Comparison of ENCODE assay signal across 13 mouse cellular contexts in genomic region chr11:115898446-115898845, GRCm38 (mm10). TPM values are rescaled to one million over a fixed set of nuclear protein-coding genes. Genes with fewer than 3 reads are reported as not detected.
DNase-seq lines count a peak whose midpoint lies in the region; ATAC-seq and TF ChIP-seq lines count a peak whose summit lies in the region.
"Had no signal": no experiment of that assay in that cellular context is flagged by ENCODE, and none has a peak within 500 bp of the region (broad histone marks: within the 10 kb centered on the region; RNA-seq: fewer than 3 reads in every experiment).

No protein-coding gene starts in this region.

- H3K27ac ChIP-seq in hindbrain, postnatal 0 days = no peak overlapping the region
- no peak overlapping the region for H3K27ac ChIP-seq in hindbrain, embryonic 16.5 days (ENCODE audit: low read depth, low read length)
- H3K27ac ChIP-seq in CH12.LX (ENCODE audit: insufficient read depth, low read depth) = no peak overlapping the region
- peak overlapping the region; percentile 30 for H3K27ac ChIP-seq in limb, embryonic 15.5 days

- H3K27me3 ChIP-seq in hindbrain, postnatal 0 days (ENCODE audit: insufficient read depth, low read length) = no peaks in the 10 kb centered on the region
- no peaks in the 10 kb centered on the region for H3K27me3 ChIP-seq in hindbrain, embryonic 16.5 days (replicated peaks; ENCODE audit: control insufficient read depth, insufficient read depth, low read length)
- no peaks in the 10 kb centered on the region for H3K27me3 ChIP-seq in CH12.LX (replicated peaks)
- H3K27me3 ChIP-seq in limb, embryonic 15.5 days = no peaks in the 10 kb centered on the region

- H3K79me2 ChIP-seq in CH12.LX (replicated peaks; ENCODE audit: control insufficient read depth, extremely low read depth, insufficient read depth, poor library complexity, severe bottlenecking) = no peaks in the 10 kb centered on the region

- H3K4me1 ChIP-seq in hindbrain, postnatal 0 days (ENCODE audit: insufficient read depth, low read length) = no peaks in the 10 kb centered on the region
- peaks cover 4% of the 10 kb centered on the region; the same call in 1 of the 2 replicates for H3K4me1 ChIP-seq in hindbrain, embryonic 16.5 days (ENCODE audit: control insufficient read depth, insufficient read depth, low read depth, low read length)
- peaks cover 9 to 60% of the 10 kb centered on the region in 2 experiments; a peak in 3 of 4 replicates for H3K4me1 ChIP-seq in CH12.LX (ENCODE audit: control insufficient read depth in 1 of 2, insufficient read depth in 2 of 2)
- peaks cover 42% of the 10 kb centered on the region for H3K4me1 ChIP-seq in limb, embryonic 15.5 days

- 91% methylated on average over 7 of the region's 7 CpGs for WGBS in hindbrain, postnatal 0 days
- WGBS in hindbrain, embryonic 16.5 days = 86% methylated on average over 7 of the region's 7 CpGs
- WGBS in limb, embryonic 15.5 days = 71% methylated on average over 7 of the region's 7 CpGs

- no peak overlapping the region for H3K4me2 ChIP-seq in hindbrain, postnatal 0 days (ENCODE audit: low read depth, low read length)
- H3K4me2 ChIP-seq in hindbrain, embryonic 16.5 days (ENCODE audit: low read length) = no peak overlapping the region
- no peak overlapping the region for H3K4me2 ChIP-seq in CH12.LX (ENCODE audit: insufficient read depth, low read depth, poor library complexity, severe bottlenecking)
- H3K4me2 ChIP-seq in limb, embryonic 15.5 days = no peak overlapping the region

- H3K9ac ChIP-seq in hindbrain, postnatal 0 days (replicated peaks; ENCODE audit: low read length) = no peak overlapping the region
- H3K9ac ChIP-seq in hindbrain, embryonic 16.5 days (ENCODE audit: low read depth, low read length) = no peak overlapping the region
- no peak overlapping the region for H3K9ac ChIP-seq in CH12.LX (ENCODE audit: insufficient read depth, low read depth)
- H3K9ac ChIP-seq in limb, embryonic 15.5 days = no peak overlapping the region

- dilution Hi-C loops in CH12.LX (cut with MboI; ENCODE audit: extremely low pct_ligation_motif_present, extremely low pct_unique_long_range_greater_than_20kb, low sequenced_read_pairs) = no loop called here

- H3K9me3 ChIP-seq in hindbrain, postnatal 0 days (ENCODE audit: low read length) = no peaks in the 10 kb centered on the region
- no peaks in the 10 kb centered on the region for H3K9me3 ChIP-seq in hindbrain, embryonic 16.5 days (ENCODE audit: control insufficient read depth, low read length)
- no peaks in the 10 kb centered on the region for H3K9me3 ChIP-seq in CH12.LX (replicated peaks; ENCODE audit: low read length)
- H3K9me3 ChIP-seq in limb, embryonic 15.5 days = no peaks in the 10 kb centered on the region

- intact Hi-C loops in left cerebral cortex, postnatal 14 days (cut with DNase I) = no loop called here

- peak; percentile 8; the same call in 1 of the 2 replicates for ATAC-seq in hindbrain, postnatal 0 days
- no peak for ATAC-seq in hindbrain, embryonic 16.5 days
- no peak for ATAC-seq in limb, embryonic 15.5 days (ENCODE audit: insufficient number of reproducible peaks, low FRiP score, low TSS enrichment, low read depth)

- TF ChIP-seq EP300 in CH12.LX (IDR thresholded peaks at IDR 0.05; ENCODE audit: low read length) = peak; percentile 44; the same call in 1 of the 2 replicates

- in situ Hi-C loops in CH12.LX (cut with MboI; ENCODE audit: low pct_ligation_motif_present, low pct_unique_long_range_greater_than_20kb, low sequenced_read_pairs) = no loop called here

- H3K4me3 ChIP-seq in hindbrain, postnatal 0 days (ENCODE audit: low read length) = no peak overlapping the region
- no peak overlapping the region for H3K4me3 ChIP-seq in hindbrain, embryonic 16.5 days (ENCODE audit: low read length)
- H3K4me3 ChIP-seq in CH12.LX (replicated peaks in 1 of 3; ENCODE audit: low read depth in 2 of 3, low read length in 2 of 3, poor library complexity in 1 of 3) = no peak overlapping the region
- no peak overlapping the region for H3K4me3 ChIP-seq in limb, embryonic 15.5 days

- no peak for DNase-seq in hindbrain, postnatal 0 days (ENCODE audit: low spot score)
- peak; percentile 71 for DNase-seq in CH12.LX (ENCODE audit: extremely low read depth)
- peak; percentile 92 for DNase-seq in thymus, postnatal 0 days (ENCODE audit: low spot score)
- DNase-seq in left cerebral cortex, postnatal 14 days (ENCODE audit: low spot score in 2 of 2) = no peak
- DNase-seq in spleen, postnatal 36 days (ENCODE audit: low spot score in 2 of 2) = no peak
- no peak for DNase-seq in lung, adult 18-20 months

- no peak for TF ChIP-seq POLR2A in CH12.LX (IDR thresholded peaks at IDR 0.05; ENCODE audit: low read depth, low read length)

- TF ChIP-seq CTCF in hindbrain, postnatal 0 days (IDR thresholded peaks at IDR 0.05; ENCODE audit: low read depth) = no peak
- TF ChIP-seq CTCF in CH12.LX (conservative IDR thresholded peaks at IDR 0.05 in 1 of 2, IDR thresholded peaks at IDR 0.05 in 1 of 2; ENCODE audit: low read depth in 2 of 2, low read length in 2 of 2) = no peak

- peaks cover 13% of the 10 kb centered on the region; the same call in 1 of the 2 replicates for H3K36me3 ChIP-seq in hindbrain, postnatal 0 days (ENCODE audit: insufficient read depth, low read length)
- H3K36me3 ChIP-seq in hindbrain, embryonic 16.5 days (ENCODE audit: control insufficient read depth, insufficient read depth, low read length) = peaks cover 6% of the 10 kb centered on the region; the same call in 1 of the 2 replicates
- H3K36me3 ChIP-seq in CH12.LX (replicated peaks in 1 of 2; ENCODE audit: control insufficient read depth in 1 of 2, insufficient read depth in 1 of 2, low read length in 1 of 2) = peaks cover 41 to 86% of the 10 kb centered on the region in 2 experiments
- peaks cover 34% of the 10 kb centered on the region for H3K36me3 ChIP-seq in limb, embryonic 15.5 days

- TF ChIP-seq RAD21 in CH12.LX (IDR thresholded peaks at IDR 0.05; ENCODE audit: low read depth, low read length) = no peak

TF ChIP-seq in CH12.LX, 34 proteins besides CTCF, POLR2A, EP300 and RAD21 (continues in another document):
- TF ChIP-seq TCF12 (IDR thresholded peaks at IDR 0.05; ENCODE audit: low read depth, low read length) (peak; percentile 43; the same call in 1 of the 2 replicates), ELF1 (IDR thresholded peaks at IDR 0.05; ENCODE audit: low read depth, low read length) (no peak)

RNA-seq across cellular contexts. Expression of gene Smim5, which starts 1.3 kb away (rescaled TPM):
- 2.0 and 2.5 TPM in 2 replicates for total RNA-seq in hindbrain, postnatal 0 days (2014; rRNA removed)
- 2.7 and 3.7 TPM in 2 replicates for polyA plus RNA-seq in hindbrain, postnatal 0 days (2015; fragmentation: Nextera tagmentation; extraction: Ambion mirVana)
- 2.5 and 3.9 TPM in 2 replicates for polyA plus RNA-seq in hindbrain, embryonic 16.5 days (2015; fragmentation: Nextera tagmentation; extraction: Ambion mirVana)
- 0.42 and 0.46 TPM in 2 replicates for total RNA-seq in CH12.LX (2012; rRNA removed)
- 0.98 and 1.6 TPM in 2 replicates for total RNA-seq in CH12.LX (2014; rRNA removed)
- 1.4 and 2.3 TPM in 2 replicates for polyA plus RNA-seq in CH12.LX (2012; ENCODE audit: insufficient read length, low read depth)
- 19.6 and 27.4 TPM in 2 replicates for polyA plus RNA-seq in limb, embryonic 15.5 days (2015; fragmentation: Nextera tagmentation; extraction: Ambion mirVana)
- polyA plus RNA-seq in thymus, postnatal 0 days (2015; fragmentation: Nextera tagmentation; extraction: Ambion mirVana) = 35.4 and 39.8 TPM in 2 replicates
- total RNA-seq in left cerebral cortex, postnatal 14 days (2021) = under 1 TPM in 1 of 2 experiments, not detected in 1; 0.33 TPM
- polyA plus RNA-seq: testis, adult 2 months had no signal

RNA-seq across cellular contexts. Expression of gene Smim6, which starts 13.4 kb away (rescaled TPM):
- not detected in 2 replicates for total RNA-seq in hindbrain, postnatal 0 days (2014; rRNA removed)
- 0.35 and 0.43 TPM in 2 replicates for polyA plus RNA-seq in hindbrain, postnatal 0 days (2015; fragmentation: Nextera tagmentation; extraction: Ambion mirVana)
- 0.49 and 0.58 TPM in 2 replicates for polyA plus RNA-seq in hindbrain, embryonic 16.5 days (2015; fragmentation: Nextera tagmentation; extraction: Ambion mirVana)
- total RNA-seq in CH12.LX (2012; rRNA removed) (0.21 and 0.29 TPM in 2 replicates), CH12.LX (2014; rRNA removed) (not detected in 2 replicates)
- 0.56 and 0.59 TPM in 2 replicates for polyA plus RNA-seq in CH12.LX (2012; ENCODE audit: insufficient read length, low read depth)
- polyA plus RNA-seq in limb, embryonic 15.5 days (2015; fragmentation: Nextera tagmentation; extraction: Ambion mirVana) = 1.0 and 1.7 TPM in 2 replicates
- 3.8 and 4.8 TPM in 2 replicates for polyA plus RNA-seq in thymus, postnatal 0 days (2015; fragmentation: Nextera tagmentation; extraction: Ambion mirVana)
- not detected for total RNA-seq in left cerebral cortex, postnatal 14 days (2021)
- total RNA-seq: adrenal gland, adult 18-20 months; gastrocnemius, adult 18-20 months; layer of hippocampus, postnatal 25 days had no signal
- polyA plus RNA-seq: cortical plate, adult 2 months had no signal

RNA-seq across cellular contexts. Expression of gene Sap30bp, which starts 34.6 kb away (rescaled TPM):
- 46.4 and 52.8 TPM in 2 replicates for total RNA-seq in hindbrain, postnatal 0 days (2014; rRNA removed)
- polyA plus RNA-seq in hindbrain, postnatal 0 days (2015; fragmentation: Nextera tagmentation; extraction: Ambion mirVana) = 39.2 and 42.8 TPM in 2 replicates
- polyA plus RNA-seq in hindbrain, embryonic 16.5 days (2015; fragmentation: Nextera tagmentation; extraction: Ambion mirVana) = 38.4 and 45.3 TPM in 2 replicates
- total RNA-seq in CH12.LX (2012; rRNA removed) (72.2 and 83.6 TPM in 2 replicates), CH12.LX (2014; rRNA removed) (256 and 275 TPM in 2 replicates)
- polyA plus RNA-seq in CH12.LX (2012; ENCODE audit: insufficient read length, low read depth) = 167 and 219 TPM in 2 replicates
- polyA plus RNA-seq in limb, embryonic 15.5 days (2015; fragmentation: Nextera tagmentation; extraction: Ambion mirVana) = 31.3 and 36.1 TPM in 2 replicates
- polyA plus RNA-seq in thymus, postnatal 0 days (2015; fragmentation: Nextera tagmentation; extraction: Ambion mirVana) = 47.2 and 48.8 TPM in 2 replicates
- total RNA-seq in left cerebral cortex, postnatal 14 days (2021) = 10 to 100 TPM; 43.2 to 50.7 TPM

RNA-seq across cellular contexts. Expression of gene Recql5, which starts 34.8 kb away (rescaled TPM):
- 11.4 and 14.3 TPM in 2 replicates for total RNA-seq in hindbrain, postnatal 0 days (2014; rRNA removed)
- polyA plus RNA-seq in hindbrain, postnatal 0 days (2015; fragmentation: Nextera tagmentation; extraction: Ambion mirVana) = 7.9 and 9.9 TPM in 2 replicates
- polyA plus RNA-seq in hindbrain, embryonic 16.5 days (2015; fragmentation: Nextera tagmentation; extraction: Ambion mirVana) = 20.2 and 21.3 TPM in 2 replicates
- 30.9 and 31.0 TPM in 2 replicates for total RNA-seq in CH12.LX (2012; rRNA removed)
- 21.8 and 22.8 TPM in 2 replicates for total RNA-seq in CH12.LX (2014; rRNA removed)
- 38.9 and 43.3 TPM in 2 replicates for polyA plus RNA-seq in CH12.LX (2012; ENCODE audit: insufficient read length, low read depth)
- 17.0 and 17.6 TPM in 2 replicates for polyA plus RNA-seq in limb, embryonic 15.5 days (2015; fragmentation: Nextera tagmentation; extraction: Ambion mirVana)
- 16.8 and 18.9 TPM in 2 replicates for polyA plus RNA-seq in thymus, postnatal 0 days (2015; fragmentation: Nextera tagmentation; extraction: Ambion mirVana)
- total RNA-seq in left cerebral cortex, postnatal 14 days (2021) = 10 to 100 TPM; 19.8 to 22.4 TPM

RNA-seq across cellular contexts. Expression of gene Myo15b, which starts 40.2 kb away (rescaled TPM):
- total RNA-seq in hindbrain, postnatal 0 days (2014; rRNA removed) = 0.29 and 0.63 TPM in 2 replicates
- polyA plus RNA-seq in hindbrain, postnatal 0 days (2015; fragmentation: Nextera tagmentation; extraction: Ambion mirVana) = 0.20 and 0.45 TPM in 2 replicates
- 0.16 and 0.31 TPM in 2 replicates for polyA plus RNA-seq in hindbrain, embryonic 16.5 days (2015; fragmentation: Nextera tagmentation; extraction: Ambion mirVana)
- total RNA-seq in CH12.LX (2012; rRNA removed) = 0.17 and 0.21 TPM in 2 replicates
- total RNA-seq in CH12.LX (2014; rRNA removed) = not detected in 2 replicates
- polyA plus RNA-seq in CH12.LX (2012; ENCODE audit: insufficient read length, low read depth) = 0.43 and 0.72 TPM in 2 replicates
- polyA plus RNA-seq in limb, embryonic 15.5 days (2015; fragmentation: Nextera tagmentation; extraction: Ambion mirVana) = 0.47 TPM in 2 replicates
- 1.4 and 1.5 TPM in 2 replicates for polyA plus RNA-seq in thymus, postnatal 0 days (2015; fragmentation: Nextera tagmentation; extraction: Ambion mirVana)
- total RNA-seq in left cerebral cortex, postnatal 14 days (2021) = under 1 TPM; 0.13 to 0.17 TPM
- total RNA-seq: adrenal gland, adult 18-20 months; gastrocnemius, adult 18-20 months had no signal

Comparison
In these comparisons a context has a peak if more than half of its experiments do, and no peak if none do; other contexts are left out.
1. DNase-seq: peak in CH12.LX (single experiment) and thymus, postnatal 0 days (single experiment); none in hindbrain, postnatal 0 days (single experiment), left cerebral cortex, postnatal 14 days (0 of 2), spleen, postnatal 36 days (0 of 2) and lung, adult 18-20 months (0 of 2).